ENCODE assay signal across 23 mouse cellular contexts in genomic region chr6:102535599-102535998, GRCm38 (mm10). TPM values are rescaled to one million over a fixed set of nuclear protein-coding genes. Genes with fewer than 3 reads are reported as not detected.
DNase-seq lines count a peak whose midpoint lies in the region; ATAC-seq and TF ChIP-seq lines count a peak whose summit lies in the region.
"Had no signal": no experiment of that assay in that cellular context is flagged by ENCODE, and none has a peak within 500 bp of the region (broad histone marks: within the 10 kb centered on the region; RNA-seq: fewer than 3 reads in every experiment).

No protein-coding gene starts in this region.

- no peaks in the 10 kb centered on the region for H3K27me3 ChIP-seq in liver, embryonic 12.5 days (replicated peaks)
- H3K27me3 ChIP-seq in liver, postnatal 0 days (ENCODE audit: insufficient read depth, low read length) = no peaks in the 10 kb centered on the region
- H3K27me3 ChIP-seq: CH12.LX; embryonic facial prominence, embryonic 12.5 days; forebrain, embryonic 15.5 days; heart, embryonic 15.5 days had no signal

- ATAC-seq in liver, embryonic 12.5 days = peak; percentile 81
- ATAC-seq in liver, postnatal 0 days = peak; percentile 62; the same call in 1 of the 2 replicates
- ATAC-seq: forebrain, embryonic 15.5 days had no signal

- peak; percentile 48 for DNase-seq in 416B (ENCODE audit: low read depth)
- peak; percentile 8 for DNase-seq in c-Kit-positive CD71-negative TER-119-negative erythroid progenitor cells, embryonic 14.5 days (ENCODE audit: low read depth)
- DNase-seq in liver, postnatal 0 days = no peak
- no peak for DNase-seq in left cerebral cortex, postnatal 14 days (ENCODE audit: low spot score in 2 of 2)
- no peak for DNase-seq in gastrocnemius, postnatal 36 days
- no peak for DNase-seq in kidney, postnatal 36 days
- DNase-seq in right cerebral cortex, postnatal 10 days (ENCODE audit: low spot score in 2 of 2) = no peak
- DNase-seq: adrenal gland, adult 8-10 months; adrenal gland, postnatal 36 days; cerebellum, adult 2 months; cerebellum, postnatal 10 days; embryo, embryonic 11 days; gastrocnemius, postnatal 10 days; heart, adult 2 months; heart, postnatal 14 days had no signal

- intact Hi-C loops in left cerebral cortex, postnatal 14 days (cut with DNase I) = no loop called here
- intact Hi-C loops in gastrocnemius, postnatal 36 days (cut with DNase I) = no loop called here

- no peak overlapping the region for H3K9ac ChIP-seq in liver, embryonic 12.5 days
- H3K9ac ChIP-seq in liver, postnatal 0 days (replicated peaks) = no peak overlapping the region
- H3K9ac ChIP-seq: embryonic facial prominence, embryonic 12.5 days; forebrain, embryonic 15.5 days; heart, embryonic 15.5 days; hindbrain, embryonic 14.5 days had no signal

- peak; percentile 90 for TF ChIP-seq EP300 in liver, postnatal 0 days (IDR thresholded peaks at IDR 0.05; ENCODE audit: low read depth)

- TF ChIP-seq CTCF in liver, postnatal 0 days (IDR thresholded peaks at IDR 0.05; ENCODE audit: low read depth) = no peak

- no peaks in the 10 kb centered on the region for H3K36me3 ChIP-seq in liver, embryonic 12.5 days
- no peaks in the 10 kb centered on the region for H3K36me3 ChIP-seq in liver, postnatal 0 days (replicated peaks; ENCODE audit: insufficient read depth, low read length)
- H3K36me3 ChIP-seq: embryonic facial prominence, embryonic 12.5 days; forebrain, embryonic 15.5 days; heart, embryonic 15.5 days; hindbrain, embryonic 10.5 days had no signal

- whole genome bisulfite sequencing in liver, embryonic 12.5 days (ENCODE audit: insufficient replicate concordance) = 34% methylated on average over 4 of the region's 4 CpGs
- 39% methylated on average over 4 of the region's 4 CpGs for WGBS in liver, postnatal 0 days (ENCODE audit: insufficient replicate concordance)

- peaks cover 25% of the 10 kb centered on the region for H3K4me1 ChIP-seq in liver, embryonic 12.5 days
- no peaks in the 10 kb centered on the region for H3K4me1 ChIP-seq in liver, postnatal 0 days (ENCODE audit: insufficient read depth)
- H3K4me1 ChIP-seq: embryonic facial prominence, embryonic 12.5 days; forebrain, embryonic 15.5 days; heart, embryonic 15.5 days; hindbrain, embryonic 10.5 days had no signal

- no peaks in the 10 kb centered on the region for H3K9me3 ChIP-seq in liver, embryonic 12.5 days (replicated peaks)
- no peaks in the 10 kb centered on the region for H3K9me3 ChIP-seq in liver, postnatal 0 days (ENCODE audit: low read length)
- H3K9me3 ChIP-seq: embryonic facial prominence, embryonic 12.5 days; forebrain, embryonic 15.5 days; heart, embryonic 15.5 days; hindbrain, embryonic 10.5 days had no signal

- no peak overlapping the region for H3K4me3 ChIP-seq in liver, embryonic 12.5 days
- no peak overlapping the region for H3K4me3 ChIP-seq in liver, postnatal 0 days (ENCODE audit: low read depth, low read length)
- H3K4me3 ChIP-seq: embryonic facial prominence, embryonic 12.5 days; forebrain, embryonic 15.5 days; heart, adult 2 months; heart, embryonic 15.5 days; hindbrain, embryonic 10.5 days had no signal

- H3K4me2 ChIP-seq in liver, embryonic 12.5 days = peak overlapping the region; percentile 8; the same call in 1 of the 2 replicates
- no peak overlapping the region for H3K4me2 ChIP-seq in liver, postnatal 0 days (ENCODE audit: low read depth, low read length)
- H3K4me2 ChIP-seq: embryonic facial prominence, embryonic 12.5 days; forebrain, embryonic 15.5 days; heart, embryonic 11.5 days; heart, embryonic 15.5 days; hindbrain, embryonic 14.5 days had no signal

- H3K27ac ChIP-seq in liver, embryonic 12.5 days = no peak overlapping the region
- H3K27ac ChIP-seq in liver, postnatal 0 days (ENCODE audit: low read depth) = no peak overlapping the region
- H3K27ac ChIP-seq: embryonic facial prominence, embryonic 12.5 days; forebrain, embryonic 15.5 days; heart, adult 2 months; heart, embryonic 15.5 days; hindbrain, embryonic 10.5 days; hindbrain, embryonic 14.5 days had no signal

RNA-seq across cellular contexts. Expression of gene Cntn3, which starts 37.3 kb away (rescaled TPM):
- polyA plus RNA-seq in liver, embryonic 12.5 days (2016; fragmentation: Nextera tagmentation; extraction: Ambion mirVana) = 1.2 and 1.3 TPM in 2 replicates
- polyA plus RNA-seq in liver, postnatal 0 days (2015; fragmentation: Nextera tagmentation; extraction: Ambion mirVana) = 0.34 and 0.37 TPM in 2 replicates
- total RNA-seq in left cerebral cortex, postnatal 14 days (2021) = 10 to 100 TPM; 23.9 to 29.0 TPM
- total RNA-seq in gastrocnemius, postnatal 36 days (2021) = not detected
- total RNA-seq: CH12.LX; heart, adult 2 months had no signal

Comparison
In these comparisons a context has a peak if more than half of its experiments do, and no peak if none do; other contexts are left out.
1. DNase-seq: peak in 416B (single experiment) and c-Kit-positive CD71-negative TER-119-negative erythroid progenitor cells, embryonic 14.5 days (single experiment); none in liver, postnatal 0 days (single experiment), left cerebral cortex, postnatal 14 days (0 of 2), gastrocnemius, postnatal 36 days (0 of 2), kidney, postnatal 36 days (0 of 2) and right cerebral cortex, postnatal 10 days (0 of 2).
2. RNA of gene Cntn3, which starts 37.3 kb away (total RNA-seq): 23.9 to 29.0 TPM in left cerebral cortex, postnatal 14 days; not detected in gastrocnemius, postnatal 36 days; every median in the first group is over 10 times any median in the second.